Mouse (Mus musculus) neural tube, embryonic 13.5 days (tissue): ENCODE measurements around the gene Dnm3. TPM values are rescaled to one million over a fixed set of nuclear protein-coding genes. Genes with fewer than 3 reads are reported as not detected.
A peak's percentile ranks its signal among the peaks of the same experiment; 100 is the strongest.

ENCODE experiments used
- ATAC-seq: fragments of 200-750 bp; cut with Nextera tagmentation; 2 replicates; pipeline ENCODE4 v1.8.0; 2017; ENCODE audit warnings: low read depth, mild to moderate bottlenecking, moderate TSS enrichment, moderate library complexity
- H3K27ac ChIP-seq: fragments of 300-500 bp; sonication (generic); replicated peaks from 2 replicates; pipeline ENCODE4 v1.5.1; 2015; ENCODE audit warnings: moderate library complexity, mild to moderate bottlenecking, inconsistent platforms
- H3K27me3 ChIP-seq: fragments of 300-500 bp; sonication (generic); 2 replicates; pipeline ENCODE4 v1.6.1; 2015; ENCODE audit warnings: mild to moderate bottlenecking, inconsistent platforms
- H3K36me3 ChIP-seq: fragments of 300-500 bp; sonication (generic); 2 replicates; pipeline ENCODE4 v1.6.1; 2015; ENCODE audit warnings: mild to moderate bottlenecking, inconsistent platforms
- H3K4me1 ChIP-seq: fragments of 300-500 bp; sonication (generic); replicated peaks from 2 replicates; pipeline ENCODE4 v1.6.1; 2015; ENCODE audit warnings: inconsistent platforms
- H3K4me2 ChIP-seq: fragments of 300-500 bp; sonication (generic); 2 replicates; pipeline ENCODE4 v1.6.1; 2015; ENCODE audit warnings: inconsistent platforms, mild to moderate bottlenecking, moderate library complexity
- H3K4me3 ChIP-seq: fragments of 300-500 bp; sonication (generic); 2 replicates; pipeline ENCODE4 v1.5.1; 2015; ENCODE audit warnings: mild to moderate bottlenecking, inconsistent platforms
- H3K9ac ChIP-seq: fragments of 300-500 bp; sonication (generic); 2 replicates; pipeline ENCODE4 v1.6.1; 2015; ENCODE audit warnings: moderate library complexity, mild to moderate bottlenecking, inconsistent platforms
- H3K9me3 ChIP-seq: fragments of 300-500 bp; sonication (generic); 2 replicates; pipeline ENCODE4 v1.6.1; 2016; ENCODE audit warnings: inconsistent platforms
- WGBS: fragments of 180-500 bp; shearing (Covaris S2); methylation state at CpG from one replicate; pipeline ENCODE4 v1.1.7; 2015; 5-methylcytosine and 5-hydroxymethylcytosine counted together
- polyA plus RNA-seq: library from polyadenylated mRNA; unstranded; fragments of >200 nt; fragmentation: Nextera tagmentation; extraction: Ambion mirVana; gene quantifications from 2 replicates; pipeline ENCODE4 v1.2.1, GENCODE M21; 2015

Gene Dnm3
- polyA plus RNA-seq: 41.6 and 46.5 TPM in 2 replicates

- under 1% methylated on average over 56 of the region's 56 CpGs for WGBS
- H3K4me1 ChIP-seq: peaks cover 19% of the 10 kb centered on the region
- H3K27ac ChIP-seq: peak within 1 kb of the TSS; percentile 87
- H3K9me3 ChIP-seq: no peaks in the 10 kb centered on the region
- H3K9ac ChIP-seq: peak within 1 kb of the TSS; percentile 81
- peak within 1 kb of the TSS; percentile 69 for H3K4me2 ChIP-seq
- peak; percentile 99 for ATAC-seq
- H3K36me3 ChIP-seq: no peaks in the 10 kb centered on the region
- no peaks in the 10 kb centered on the region for H3K27me3 ChIP-seq
- H3K4me3 ChIP-seq: peak within 1 kb of the TSS; percentile 70
These were observed at the start of gene Dnm3 for GRCm38 (mm10) chr1:162477246-162478209. TSS of gene Dnm3 (minus strand) at chr1:162478034.

- Histone ChIP-seq H3K4me1 (no peaks in the 10 kb centered on the region), H3K36me3 (no peaks in the 10 kb centered on the region), H3K4me2 (no peak overlapping the region), H3K9me3 (no peaks in the 10 kb centered on the region), H3K9ac (no peak overlapping the region), H3K4me3 (no peak overlapping the region), H3K27me3 (no peaks in the 10 kb centered on the region), H3K27ac (no peak overlapping the region)
- WGBS: 85% methylated on average over 1 of the region's 1 CpGs
- no peak for ATAC-seq
These were observed 37.3 kb upstream of the Dnm3 start for GRCm38 (mm10) chr1:162515116-162515515.

GRCm38 (mm10) chr1:162510013-162510356 lies 32.2 kb upstream of the Dnm3 start:
- H3K9ac ChIP-seq: no peak overlapping the region
- H3K4me1 ChIP-seq: no peaks in the 10 kb centered on the region
- H3K4me2 ChIP-seq: no peak overlapping the region
- no peaks in the 10 kb centered on the region for H3K9me3 ChIP-seq
- H3K4me3 ChIP-seq: no peak overlapping the region
- ATAC-seq: no peak
- no peak overlapping the region for H3K27ac ChIP-seq
- no peaks in the 10 kb centered on the region for H3K36me3 ChIP-seq
- 87% methylated on average over 2 of the region's 2 CpGs for WGBS
- H3K27me3 ChIP-seq: no peaks in the 10 kb centered on the region

GRCm38 (mm10) chr1:162509329-162510012 lies 31.6 kb upstream of the Dnm3 start:
- Histone ChIP-seq H3K36me3 (no peaks in the 10 kb centered on the region), H3K4me3 (no peak overlapping the region), H3K9me3 (no peaks in the 10 kb centered on the region), H3K9ac (no peak overlapping the region), H3K27ac (no peak overlapping the region), H3K4me2 (no peak overlapping the region), H3K4me1 (no peaks in the 10 kb centered on the region), H3K27me3 (no peaks in the 10 kb centered on the region)
- ATAC-seq: no peak
- 70% methylated on average over 12 of the region's 12 CpGs for WGBS

GRCm38 (mm10) chr1:162508211-162509005 lies 30.6 kb upstream of the Dnm3 start:
- no peak for ATAC-seq
- Histone ChIP-seq H3K9ac (no peak overlapping the region), H3K9me3 (no peaks in the 10 kb centered on the region), H3K27ac (no peak overlapping the region), H3K4me2 (no peak overlapping the region), H3K36me3 (no peaks in the 10 kb centered on the region), H3K4me3 (no peak overlapping the region), H3K27me3 (no peaks in the 10 kb centered on the region), H3K4me1 (no peaks in the 10 kb centered on the region)
- WGBS: 86% methylated on average over 4 of the region's 4 CpGs

- 91% methylated on average over 4 of the region's 4 CpGs for WGBS
- ATAC-seq: no peak
- H3K9me3 ChIP-seq: no peaks in the 10 kb centered on the region
These were observed 28.7 kb upstream of the Dnm3 start for GRCm38 (mm10) chr1:162506516-162506915.

GRCm38 (mm10) chr1:162505649-162506048 lies 27.8 kb upstream of the Dnm3 start:
- Histone ChIP-seq H3K27me3 (no peaks in the 10 kb centered on the region), H3K9ac (no peak overlapping the region), H3K4me2 (no peak overlapping the region), H3K4me1 (no peaks in the 10 kb centered on the region), H3K27ac (no peak overlapping the region), H3K36me3 (no peaks in the 10 kb centered on the region), H3K4me3 (no peak overlapping the region), H3K9me3 (no peaks in the 10 kb centered on the region)
- ATAC-seq: no peak
- WGBS: 89% methylated on average over 6 of the region's 6 CpGs

More at GRCm38 (mm10) chr1:162506516-162506915, 28.7 kb upstream of the Dnm3 start:
- Histone ChIP-seq H3K27me3 (no peaks in the 10 kb centered on the region), H3K9ac (no peak overlapping the region), H3K36me3 (no peaks in the 10 kb centered on the region), H3K4me2 (no peak overlapping the region), H3K27ac (no peak overlapping the region), H3K4me3 (no peak overlapping the region), H3K4me1 (no peaks in the 10 kb centered on the region)

GRCm38 (mm10) chr1:162476531-162477080 lies 1.2 kb downstream of the Dnm3 start:
- no peaks in the 10 kb centered on the region for H3K9me3 ChIP-seq
- H3K27me3 ChIP-seq: no peaks in the 10 kb centered on the region
- H3K4me3 ChIP-seq: peak overlapping the region; percentile 70
- H3K4me1 ChIP-seq: peaks cover 20% of the 10 kb centered on the region
- H3K4me2 ChIP-seq: peak overlapping the region; percentile 69
- no peaks in the 10 kb centered on the region for H3K36me3 ChIP-seq
- peak; percentile 36; the same call in 1 of the 2 replicates for ATAC-seq
- peak overlapping the region; percentile 81 for H3K9ac ChIP-seq
- 2% methylated on average over 19 of the region's 19 CpGs for WGBS
- 0 out of 2 replicates have a peak overlapping the region, but pooled peaks have one; percentile 87 for H3K27ac ChIP-seq

- H3K27ac ChIP-seq: no peak overlapping the region
- no peak overlapping the region for H3K9ac ChIP-seq
- no peaks in the 10 kb centered on the region for H3K36me3 ChIP-seq
- H3K4me2 ChIP-seq: no peak overlapping the region
- peaks cover 26% of the 10 kb centered on the region for H3K4me1 ChIP-seq
- H3K27me3 ChIP-seq: no peaks in the 10 kb centered on the region
- WGBS: 82% methylated on average over 1 of the region's 1 CpGs
- no peak for ATAC-seq
- H3K9me3 ChIP-seq: no peaks in the 10 kb centered on the region
- H3K4me3 ChIP-seq: no peak overlapping the region
These were observed 4.9 kb downstream of the Dnm3 start for GRCm38 (mm10) chr1:162472949-162473348.

- Histone ChIP-seq H3K4me3 (no peak overlapping the region), H3K9ac (no peak overlapping the region), H3K9me3 (no peaks in the 10 kb centered on the region), H3K27ac (0 out of 2 replicates have a peak overlapping the region, but pooled peaks have one; percentile 38), H3K4me1 (peaks cover 18% of the 10 kb centered on the region), H3K36me3 (no peaks in the 10 kb centered on the region), H3K27me3 (no peaks in the 10 kb centered on the region), H3K4me2 (no peak overlapping the region)
- peak; percentile 72; the same call in 1 of the 2 replicates for ATAC-seq
These were observed 6.7 kb downstream of the Dnm3 start for GRCm38 (mm10) chr1:162471089-162471488.

GRCm38 (mm10) chr1:162469752-162470280 lies 8.0 kb downstream of the Dnm3 start:
- Histone ChIP-seq H3K36me3 (no peaks in the 10 kb centered on the region), H3K4me1 (peaks cover 15% of the 10 kb centered on the region), H3K27me3 (no peaks in the 10 kb centered on the region), H3K27ac (no peak overlapping the region), H3K9ac (no peak overlapping the region), H3K4me2 (no peak overlapping the region), H3K4me3 (no peak overlapping the region), H3K9me3 (no peaks in the 10 kb centered on the region)
- 56% methylated on average over 2 of the region's 2 CpGs for WGBS
- no peak for ATAC-seq
